Mouse (Mus musculus) liver, embryonic 15.5 days (tissue): Measurements from ENCODE around the gene Camk1g. TPM values are rescaled to one million over a fixed set of nuclear protein-coding genes. Genes with fewer than 3 reads are reported as not detected.

Experiments used
- ATAC-seq: fragments of 200-750 bp; cut with Nextera tagmentation; 2 replicates; pipeline ENCODE4 v1.8.0; 2017; ENCODE audit warnings: moderate number of reproducible peaks, mild to moderate bottlenecking, moderate library complexity; ENCODE audit not compliant: insufficient read depth
- H3K27ac ChIP-seq: fragments of 300-500 bp; sonication (generic); replicated peaks from 2 replicates; pipeline ENCODE4 v1.5.1; 2015; ENCODE audit warnings: mild to moderate bottlenecking, inconsistent platforms
- H3K27me3 ChIP-seq: fragments of 300-500 bp; sonication (generic); 2 replicates; pipeline ENCODE4 v1.6.1; 2015; ENCODE audit warnings: mild to moderate bottlenecking, inconsistent platforms
- H3K36me3 ChIP-seq: fragments of 300-500 bp; sonication (generic); replicated peaks from 2 replicates; pipeline ENCODE4 v1.6.1; 2015; ENCODE audit warnings: moderate library complexity, mild to moderate bottlenecking, inconsistent platforms
- H3K4me1 ChIP-seq: fragments of 300-500 bp; sonication (generic); replicated peaks from 2 replicates; pipeline ENCODE4 v1.6.1; 2015; ENCODE audit warnings: inconsistent platforms
- H3K4me2 ChIP-seq: fragments of 300-500 bp; sonication (generic); 2 replicates; pipeline ENCODE4 v1.6.1; 2015; ENCODE audit warnings: moderate library complexity, mild to moderate bottlenecking, inconsistent platforms
- H3K4me3 ChIP-seq: fragments of 300-500 bp; sonication (generic); replicated peaks from 2 replicates; pipeline ENCODE4 v1.5.1; 2015; ENCODE audit warnings: mild to moderate bottlenecking, inconsistent platforms
- H3K9ac ChIP-seq: fragments of 300-500 bp; sonication (generic); 2 replicates; pipeline ENCODE4 v1.6.1; 2015; ENCODE audit warnings: moderate library complexity, mild to moderate bottlenecking, inconsistent platforms
- H3K9me3 ChIP-seq: fragments of 300-500 bp; sonication (generic); replicated peaks from 2 replicates; pipeline ENCODE4 v1.6.1; 2016; ENCODE audit warnings: inconsistent platforms
- WGBS: fragments of 180-500 bp; shearing (Covaris S2); methylation state at CpG from one replicate; pipeline ENCODE4 v1.1.7; 2015; ENCODE audit warnings: mixed read lengths; ENCODE audit not compliant: insufficient replicate concordance; 5-methylcytosine and 5-hydroxymethylcytosine counted together
- polyA plus RNA-seq: library from polyadenylated mRNA; unstranded; fragments of >200 nt; fragmentation: Nextera tagmentation; extraction: Ambion mirVana; gene quantifications from 2 replicates; pipeline ENCODE4 v1.2.1, GENCODE M21; 2015

Camk1g gene
- 0.31 and 0.41 TPM in 2 replicates for polyA plus RNA-seq

DNA sequence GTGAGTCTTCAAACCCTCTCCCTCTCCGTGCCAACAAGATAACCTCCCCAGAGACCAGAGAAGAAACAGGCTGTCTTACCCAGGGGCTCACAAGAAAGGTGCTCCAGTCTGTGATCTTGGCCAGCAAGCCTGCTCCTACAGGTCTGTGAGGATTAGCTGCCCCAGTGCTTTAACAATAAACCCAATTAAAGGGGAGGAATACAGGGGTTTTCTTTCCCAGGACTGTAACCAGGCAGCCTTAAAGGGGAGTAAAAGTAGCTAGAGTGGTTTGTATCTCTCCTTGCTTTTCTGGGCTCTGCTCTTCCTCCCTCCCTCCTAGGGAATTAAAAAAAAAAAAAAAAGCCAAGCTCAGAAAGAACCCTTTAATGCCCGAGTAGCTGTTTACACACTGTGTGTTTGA lies at the start of gene Camk1g:
Gene Camk1g (minus strand): TSS at position 203 of the 400 bp plus-strand sequence.
- no peak within 1 kb of the TSS for H3K9ac ChIP-seq
- ATAC-seq = no peak
- H3K27ac ChIP-seq = no peak within 1 kb of the TSS
- no peaks in the 10 kb centered on the region for H3K36me3 ChIP-seq
- 11% methylated on average over 2 of the region's 2 CpGs for WGBS
- no peaks in the 10 kb centered on the region for H3K27me3 ChIP-seq
- H3K4me3 ChIP-seq = no peak within 1 kb of the TSS
- H3K4me2 ChIP-seq = no peak within 1 kb of the TSS
- H3K4me1 ChIP-seq = no peaks in the 10 kb centered on the region
- H3K9me3 ChIP-seq = no peaks in the 10 kb centered on the region

DNA sequence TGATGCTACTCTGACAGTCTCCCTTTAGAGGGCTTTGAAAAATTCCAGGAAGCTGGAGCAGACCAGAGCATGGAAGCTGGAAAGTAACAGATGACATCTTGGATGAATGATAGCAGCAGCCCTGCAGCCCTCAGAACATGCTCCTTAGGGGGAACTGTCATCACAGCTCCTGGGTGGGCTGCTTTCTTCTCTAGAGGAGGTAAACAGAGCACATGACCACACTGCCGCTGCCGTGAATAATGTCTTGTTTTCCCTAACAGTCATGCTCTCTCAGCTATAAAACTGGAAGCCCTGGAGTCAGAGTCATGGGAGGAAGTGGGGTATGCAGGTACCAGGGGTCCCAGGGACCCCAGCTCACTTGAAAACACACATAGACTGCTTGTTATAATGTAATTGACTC lies 49.1 kb upstream of the Camk1g start:
- no peaks in the 10 kb centered on the region for H3K36me3 ChIP-seq
- no peaks in the 10 kb centered on the region for H3K27me3 ChIP-seq
- no peak overlapping the region for H3K4me2 ChIP-seq
- no peak overlapping the region for H3K4me3 ChIP-seq
- WGBS = 10% methylated on average over 2 of the region's 2 CpGs
- H3K27ac ChIP-seq = no peak overlapping the region
- peaks cover 10% of the 10 kb centered on the region; the same call in 1 of the 2 replicates for H3K4me1 ChIP-seq
- H3K9ac ChIP-seq = no peak overlapping the region
- ATAC-seq = no peak
- no peaks in the 10 kb centered on the region for H3K9me3 ChIP-seq

DNA sequence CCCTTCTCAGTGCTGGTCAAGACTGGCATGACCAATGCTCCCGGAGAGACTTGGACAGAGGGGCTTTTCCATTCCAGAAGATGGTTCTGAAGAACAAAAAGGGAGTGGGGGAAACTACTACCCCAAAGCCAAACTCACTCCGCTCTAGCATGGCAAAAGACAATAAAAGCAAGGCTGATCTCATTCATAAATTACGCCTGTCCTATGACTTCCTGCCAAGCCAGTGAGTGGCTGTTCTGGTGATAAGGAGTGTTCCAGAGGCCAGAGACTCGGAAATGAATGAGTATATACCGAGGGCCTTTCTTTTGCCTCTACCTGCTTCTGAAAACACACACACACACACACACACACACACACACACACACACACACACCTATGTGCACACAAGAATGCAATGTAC lies 48.6 kb upstream of the Camk1g start:
- Histone ChIP-seq H3K4me2 (no peak overlapping the region), H3K36me3 (no peaks in the 10 kb centered on the region), H3K27me3 (no peaks in the 10 kb centered on the region), H3K4me3 (no peak overlapping the region), H3K27ac (no peak overlapping the region), H3K4me1 (peaks cover 5% of the 10 kb centered on the region; the same call in 1 of the 2 replicates), H3K9me3 (no peaks in the 10 kb centered on the region), H3K9ac (no peak overlapping the region)
- ATAC-seq = no peak
- WGBS = 30% methylated on average over 5 of the region's 5 CpGs

DNA sequence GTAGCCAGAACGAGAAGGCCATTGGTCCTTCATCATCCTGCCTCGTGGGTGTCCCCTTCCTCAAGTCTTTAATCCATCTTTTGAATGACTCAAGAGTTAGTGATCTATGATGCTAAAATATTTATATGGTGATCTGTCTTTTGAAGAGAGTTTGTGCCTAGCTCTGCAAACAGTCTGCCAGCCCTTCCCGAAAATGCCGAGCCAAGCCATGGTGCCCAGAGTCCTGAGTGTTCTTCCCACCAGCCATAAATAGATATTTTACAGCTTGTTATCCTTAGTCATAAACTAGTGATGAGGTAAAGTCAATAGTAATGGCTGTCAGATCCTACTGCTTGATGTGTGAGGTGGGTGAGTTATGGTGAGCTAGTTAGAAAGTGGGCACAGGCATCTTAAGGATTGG lies 44.0 kb upstream of the Camk1g start:
- no peak for ATAC-seq
- Histone ChIP-seq H3K4me3 (no peak overlapping the region), H3K4me1 (no peaks in the 10 kb centered on the region), H3K27me3 (0 out of 2 replicates have a peak, but pooled peaks cover 5% of the 10 kb centered on the region), H3K4me2 (no peak overlapping the region), H3K36me3 (no peaks in the 10 kb centered on the region), H3K27ac (no peak overlapping the region), H3K9me3 (no peaks in the 10 kb centered on the region), H3K9ac (no peak overlapping the region)
- 62% methylated on average over 4 of the region's 4 CpGs for WGBS

DNA sequence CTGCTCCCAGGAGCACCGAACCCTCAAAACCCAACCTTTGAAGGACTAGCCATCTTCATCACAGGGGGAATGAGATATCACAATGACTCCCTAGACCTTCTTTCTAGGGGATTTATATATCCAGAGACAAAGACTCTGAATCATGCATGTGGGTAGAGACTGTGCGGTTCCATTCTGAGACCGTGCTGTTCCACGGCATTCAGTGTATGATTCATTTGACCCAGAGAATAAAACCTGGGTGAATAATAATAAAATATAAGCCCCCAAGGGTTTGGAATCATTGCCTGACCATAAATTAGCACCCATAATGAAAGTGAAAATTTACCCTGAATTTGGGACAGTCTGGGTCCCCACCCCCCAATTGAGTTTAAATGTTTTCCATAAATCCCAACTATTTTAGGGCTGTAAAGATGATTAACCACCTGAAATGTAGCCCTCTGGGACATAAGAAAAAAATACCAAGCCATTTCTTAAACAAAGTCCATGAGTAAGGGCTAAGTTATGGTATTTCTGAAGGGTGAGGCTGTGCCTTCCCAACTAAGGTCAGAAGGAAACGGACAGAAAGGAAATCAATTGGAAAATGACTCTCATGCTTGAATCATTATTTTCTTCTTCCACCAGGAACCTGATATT lies 43.4 kb upstream of the Camk1g start:
- H3K9ac ChIP-seq = no peak overlapping the region
- H3K4me3 ChIP-seq = no peak overlapping the region
- 75% methylated on average over 5 of the region's 5 CpGs for WGBS
- no peak overlapping the region for H3K27ac ChIP-seq
- H3K9me3 ChIP-seq = no peaks in the 10 kb centered on the region
- H3K4me1 ChIP-seq = no peaks in the 10 kb centered on the region
- 0 out of 2 replicates have a peak, but pooled peaks cover 5% of the 10 kb centered on the region for H3K27me3 ChIP-seq
- H3K4me2 ChIP-seq = no peak overlapping the region
- no peak for ATAC-seq
- no peaks in the 10 kb centered on the region for H3K36me3 ChIP-seq

DNA sequence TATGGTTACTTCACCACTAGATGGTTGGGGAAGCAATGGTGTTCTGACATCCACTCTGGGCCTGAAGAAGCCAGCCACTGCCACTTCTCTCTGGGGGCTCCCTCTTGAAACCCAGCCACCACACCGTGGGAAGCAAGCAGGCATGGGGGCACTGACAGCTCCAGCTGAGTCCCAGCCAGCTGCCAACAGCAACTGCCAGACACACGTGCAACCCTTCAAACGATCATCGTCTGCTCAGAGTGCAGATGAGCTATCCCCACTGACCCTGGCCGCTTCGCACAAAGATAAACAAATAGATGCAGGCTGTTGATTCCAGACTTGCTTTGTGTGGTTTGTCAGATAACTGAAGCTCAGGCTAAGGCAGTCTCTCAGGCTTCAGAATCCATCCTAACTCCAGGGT lies 37.4 kb upstream of the Camk1g start:
- H3K9ac ChIP-seq = no peak overlapping the region
- H3K27me3 ChIP-seq = 0 out of 2 replicates have a peak, but pooled peaks cover 5% of the 10 kb centered on the region
- peak; percentile 23; the same call in 1 of the 2 replicates for ATAC-seq
- H3K36me3 ChIP-seq = no peaks in the 10 kb centered on the region
- H3K9me3 ChIP-seq = no peaks in the 10 kb centered on the region
- no peak overlapping the region for H3K4me3 ChIP-seq
- 13% methylated on average over 6 of the region's 6 CpGs for WGBS
- H3K4me2 ChIP-seq = no peak overlapping the region
- no peak overlapping the region for H3K27ac ChIP-seq
- no peaks in the 10 kb centered on the region for H3K4me1 ChIP-seq

DNA sequence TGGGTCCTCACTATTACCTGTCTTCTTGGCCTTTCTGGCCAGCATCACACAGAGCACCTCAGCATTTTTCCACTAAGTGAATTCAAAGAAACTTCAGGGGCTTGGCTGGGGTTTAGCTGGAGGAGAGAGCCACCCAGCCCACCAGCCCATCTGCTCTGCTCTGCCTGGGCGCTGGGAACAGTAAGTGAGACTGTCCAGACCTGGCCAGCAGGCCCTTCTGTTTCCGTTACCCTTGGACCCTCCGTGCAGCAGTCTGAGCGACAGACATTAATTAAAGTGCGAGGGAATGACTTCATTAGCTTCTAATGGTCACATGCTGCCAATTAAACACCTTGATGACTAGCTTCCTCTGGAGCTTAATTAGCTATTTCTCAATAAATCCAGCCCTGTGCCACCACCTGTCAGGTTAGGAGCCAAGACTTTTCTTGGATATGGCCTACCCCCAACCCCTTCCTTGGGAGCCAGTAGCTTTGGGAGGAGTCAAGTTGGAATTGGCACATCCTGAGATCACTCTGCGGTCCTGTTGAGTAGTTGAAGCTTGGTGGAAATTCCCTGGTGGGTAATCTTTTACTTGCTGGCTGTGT lies 36.1 kb upstream of the Camk1g start:
- WGBS = 63% methylated on average over 6 of the region's 6 CpGs
- H3K4me2 ChIP-seq = no peak overlapping the region
- ATAC-seq = no peak

DNA sequence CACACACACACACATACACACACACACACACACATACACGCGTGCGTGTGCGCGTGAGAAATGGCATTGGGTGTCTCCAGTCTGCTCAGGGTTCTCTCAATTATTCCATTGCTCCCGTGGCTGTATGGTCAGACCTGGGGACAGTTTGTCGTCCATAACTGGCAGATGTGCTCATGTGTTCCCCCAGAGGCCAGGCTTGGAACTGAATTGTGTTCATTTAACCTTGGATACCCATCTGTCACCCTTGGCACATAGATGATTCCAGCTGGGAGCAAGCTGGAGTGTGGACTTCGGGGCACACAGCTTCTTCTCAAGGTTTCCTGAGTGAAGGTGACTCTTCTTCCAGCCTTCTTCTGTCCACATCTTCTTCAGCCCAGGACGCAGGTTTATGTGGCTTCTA lies 31.6 kb upstream of the Camk1g start:
- H3K27ac ChIP-seq = no peak overlapping the region
- H3K9ac ChIP-seq = no peak overlapping the region
- WGBS = 69% methylated on average over 9 of the region's 9 CpGs
- H3K4me2 ChIP-seq = no peak overlapping the region
- peaks cover 9% of the 10 kb centered on the region; the same call in 1 of the 2 replicates for H3K4me1 ChIP-seq
- H3K9me3 ChIP-seq = no peaks in the 10 kb centered on the region
- no peaks in the 10 kb centered on the region for H3K27me3 ChIP-seq
- ATAC-seq = no peak
- H3K36me3 ChIP-seq = no peaks in the 10 kb centered on the region
- no peak overlapping the region for H3K4me3 ChIP-seq

More for the DNA sequence above, 36.1 kb upstream of the Camk1g start:
- Histone ChIP-seq H3K4me1 (no peaks in the 10 kb centered on the region), H3K27ac (no peak overlapping the region), H3K36me3 (no peaks in the 10 kb centered on the region), H3K9me3 (no peaks in the 10 kb centered on the region), H3K9ac (no peak overlapping the region), H3K27me3 (no peaks in the 10 kb centered on the region), H3K4me3 (no peak overlapping the region)

DNA sequence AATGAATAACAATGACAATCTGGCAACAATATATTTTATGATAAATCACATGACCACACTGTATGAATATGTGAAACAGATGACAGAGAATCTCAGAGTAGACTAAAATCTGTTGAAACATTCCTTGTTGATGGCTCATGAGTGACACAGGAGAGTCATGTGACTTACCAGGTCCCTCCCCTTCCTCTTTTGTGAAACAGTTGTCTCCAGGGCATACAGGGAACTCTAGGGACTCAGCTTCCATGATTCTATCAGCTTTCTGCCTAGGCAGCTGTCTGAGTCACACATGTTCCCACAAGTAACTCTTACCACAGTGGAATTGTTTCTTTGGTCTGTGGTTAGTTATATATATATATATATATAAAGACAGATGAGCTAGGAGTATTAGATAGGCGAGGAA lies 30.2 kb upstream of the Camk1g start:
- WGBS = 67% methylated on average over 1 of the region's 1 CpGs
- peaks cover 9% of the 10 kb centered on the region; the same call in 1 of the 2 replicates for H3K4me1 ChIP-seq

DNA sequence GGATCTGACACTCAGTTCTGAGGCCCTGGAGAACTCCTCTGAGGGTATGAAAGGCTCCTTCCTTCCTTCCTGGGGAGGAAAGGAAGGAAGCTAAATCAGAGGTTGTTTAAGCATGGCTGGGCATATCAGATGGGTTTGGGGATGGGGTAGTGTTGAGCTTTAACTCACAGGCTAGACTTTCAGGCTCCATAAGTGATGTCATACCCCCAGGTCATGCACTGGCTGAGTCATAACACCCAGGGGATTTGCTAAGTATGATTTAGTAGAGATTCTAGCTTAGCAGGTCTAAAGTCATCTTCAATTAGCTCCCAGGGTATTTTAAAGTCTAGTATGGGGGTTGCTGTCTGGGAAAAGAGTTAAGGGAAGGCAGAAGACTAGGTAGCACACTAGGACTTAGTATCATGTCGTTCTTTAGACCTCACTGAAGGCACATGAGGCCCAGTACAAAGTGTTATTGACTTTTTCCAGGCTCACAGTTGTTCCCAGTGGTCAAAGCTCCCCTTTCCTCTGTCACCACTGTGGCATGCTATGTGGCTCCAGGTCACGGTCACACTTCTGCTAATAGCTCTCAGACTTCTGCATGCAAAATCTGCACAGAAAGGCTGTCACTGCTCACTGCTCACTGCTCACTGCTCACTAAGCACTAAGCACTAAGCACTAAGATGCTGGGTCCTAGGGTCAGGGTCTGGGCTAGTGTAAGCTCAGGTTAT lies 28.8 kb upstream of the Camk1g start:
- no peaks in the 10 kb centered on the region for H3K36me3 ChIP-seq
- H3K27me3 ChIP-seq = no peaks in the 10 kb centered on the region
- no peak overlapping the region for H3K27ac ChIP-seq
- no peak overlapping the region for H3K9ac ChIP-seq
- peak; percentile 65 for ATAC-seq
- no peak overlapping the region for H3K4me3 ChIP-seq
- H3K4me1 ChIP-seq = peaks cover 9% of the 10 kb centered on the region; the same call in 1 of the 2 replicates
- H3K9me3 ChIP-seq = no peaks in the 10 kb centered on the region
- 38% methylated on average over 2 of the region's 2 CpGs for WGBS
- H3K4me2 ChIP-seq = no peak overlapping the region

More for the DNA sequence above, 30.2 kb upstream of the Camk1g start:
- Histone ChIP-seq H3K4me2 (no peak overlapping the region), H3K27ac (no peak overlapping the region), H3K27me3 (no peaks in the 10 kb centered on the region), H3K9me3 (no peaks in the 10 kb centered on the region), H3K9ac (no peak overlapping the region), H3K4me3 (no peak overlapping the region), H3K36me3 (no peaks in the 10 kb centered on the region)
- ATAC-seq = no peak

DNA sequence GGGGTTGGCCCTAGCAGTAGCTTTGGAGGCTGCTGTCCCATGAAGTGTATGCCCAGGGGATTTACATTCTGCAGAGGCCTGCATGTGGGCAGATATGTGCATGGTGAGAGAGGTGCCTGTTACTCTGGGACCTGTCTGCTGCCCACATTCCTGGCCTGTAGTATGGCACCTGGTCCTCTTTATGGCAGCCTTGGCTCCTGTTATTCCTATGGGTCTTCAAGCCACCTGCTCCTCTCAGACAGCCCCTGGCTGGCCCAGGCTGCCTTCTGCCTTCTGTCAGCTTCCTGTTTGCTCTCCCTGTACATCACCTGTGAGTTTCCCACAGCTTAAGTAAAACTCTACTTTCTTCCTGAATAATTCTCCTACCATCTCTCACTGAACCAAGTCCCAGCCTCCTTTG lies 27.0 kb upstream of the Camk1g start:
- H3K27ac ChIP-seq = no peak overlapping the region
- H3K9me3 ChIP-seq = no peaks in the 10 kb centered on the region
- H3K4me3 ChIP-seq = no peak overlapping the region
- no peaks in the 10 kb centered on the region for H3K36me3 ChIP-seq
- no peak overlapping the region for H3K9ac ChIP-seq
- H3K4me1 ChIP-seq = peaks cover 9% of the 10 kb centered on the region; the same call in 1 of the 2 replicates
- H3K27me3 ChIP-seq = no peaks in the 10 kb centered on the region
- no peak for ATAC-seq
- no peak overlapping the region for H3K4me2 ChIP-seq
